Mouse (Mus musculus): Measurements from ENCODE around the gene Arl15. TPM values are rescaled to one million over a fixed set of nuclear protein-coding genes. Genes with fewer than 3 reads are reported as not detected.

Gene Arl15
- total RNA-seq, 1 experiment from 2014 or later: 16.2 TPM

DNA sequence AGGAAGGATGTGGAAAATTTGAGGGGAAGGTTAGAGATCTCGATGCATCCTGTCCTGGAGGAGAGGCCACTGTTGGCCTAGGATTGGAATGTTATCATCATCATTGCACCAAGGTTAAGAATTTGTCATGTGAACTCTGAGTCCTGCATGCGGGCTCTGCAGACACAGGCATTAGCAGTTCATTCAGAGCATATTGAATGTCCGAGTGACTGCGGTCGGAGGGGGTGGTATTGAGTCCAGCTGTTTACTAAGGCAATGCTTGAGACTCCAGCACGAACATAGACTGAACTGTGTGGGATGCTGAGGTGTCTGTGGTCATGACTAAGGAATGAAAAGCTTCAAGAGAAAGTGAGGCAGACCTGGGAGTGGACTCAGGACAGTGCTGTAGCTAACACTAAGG is 38.6 kb downstream of the Arl15 start:
- ATAC-seq (replicated peaks in 1 of 2; ENCODE audit: insufficient read depth in 1 of 2, low FRiP score in 2 of 2, low TSS enrichment in 1 of 2, low read depth in 1 of 2, poor library complexity in 2 of 2, severe bottlenecking in 2 of 2): no peak

DNA sequence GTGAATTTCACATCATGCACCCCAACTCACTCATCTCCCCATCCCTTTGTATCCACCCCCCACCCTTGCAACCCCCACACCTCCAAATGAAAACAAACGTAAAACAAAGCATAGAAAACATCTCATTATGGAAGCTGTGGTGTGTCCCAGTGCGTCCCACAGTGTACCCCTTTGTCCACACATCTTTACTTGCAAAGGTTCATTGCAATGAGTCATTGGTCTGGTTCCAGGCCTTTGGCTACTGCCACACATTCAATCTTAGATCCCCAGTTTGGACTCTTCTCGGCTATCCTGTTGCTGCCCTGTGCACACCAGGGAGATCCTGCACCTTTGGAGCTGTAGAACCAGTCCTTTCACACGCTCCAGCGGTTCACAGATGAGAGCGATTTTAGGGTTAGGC is 41.6 kb downstream of the Arl15 start:
- ATAC-seq (replicated peaks in 1 of 2; ENCODE audit: insufficient read depth in 1 of 2, low FRiP score in 2 of 2, low TSS enrichment in 1 of 2, low read depth in 1 of 2, poor library complexity in 2 of 2, severe bottlenecking in 2 of 2): no peak

DNA sequence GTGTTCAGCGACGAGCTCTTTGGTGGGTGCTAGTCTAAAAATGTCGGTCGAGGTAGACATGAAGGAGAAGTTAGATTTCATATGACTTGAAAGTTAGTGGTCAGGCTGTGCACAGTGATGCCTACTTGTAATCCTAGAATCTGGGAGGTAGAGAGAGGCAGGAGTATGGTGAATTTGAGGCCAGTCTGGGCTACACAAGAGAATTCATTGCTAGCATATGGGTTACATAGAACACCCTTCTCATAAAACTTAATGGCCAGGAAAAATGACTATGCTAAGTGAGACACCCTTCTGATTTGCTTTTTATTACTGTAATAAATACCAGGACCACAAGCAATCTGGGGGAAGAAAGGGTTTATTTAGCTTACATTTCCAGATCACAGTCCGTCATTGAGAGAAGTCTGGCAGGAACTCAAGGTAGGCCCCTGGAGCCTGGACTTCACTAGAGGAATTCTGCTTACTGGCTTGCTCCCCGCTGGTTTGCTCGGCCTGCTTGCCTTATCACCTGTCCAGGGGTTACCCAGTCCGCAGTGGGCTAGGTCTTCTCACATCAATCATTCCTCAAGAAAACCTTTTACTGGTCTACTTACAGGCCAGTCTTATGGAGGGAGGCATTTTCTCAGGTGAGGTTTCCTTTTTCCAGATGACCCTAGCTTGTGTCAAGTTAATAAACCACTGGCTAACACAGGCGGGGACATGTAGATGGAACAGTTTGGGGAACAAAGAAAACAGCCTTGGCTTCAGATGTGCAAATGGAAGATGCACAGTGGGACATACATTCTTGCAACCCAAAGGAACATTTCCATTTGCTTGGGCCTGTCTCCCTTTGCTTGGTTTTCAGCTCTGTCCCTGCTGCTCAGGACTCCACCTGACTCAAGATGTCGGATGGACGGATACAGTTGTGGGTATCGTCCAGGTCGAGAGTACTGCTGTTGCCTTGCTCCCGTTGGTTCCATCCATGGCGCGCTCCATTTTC is 44.6 kb downstream of the Arl15 start:
- no peak for ATAC-seq (replicated peaks in 1 of 2; ENCODE audit: insufficient read depth in 1 of 2, low FRiP score in 2 of 2, low TSS enrichment in 1 of 2, low read depth in 1 of 2, poor library complexity in 2 of 2, severe bottlenecking in 2 of 2)

DNA sequence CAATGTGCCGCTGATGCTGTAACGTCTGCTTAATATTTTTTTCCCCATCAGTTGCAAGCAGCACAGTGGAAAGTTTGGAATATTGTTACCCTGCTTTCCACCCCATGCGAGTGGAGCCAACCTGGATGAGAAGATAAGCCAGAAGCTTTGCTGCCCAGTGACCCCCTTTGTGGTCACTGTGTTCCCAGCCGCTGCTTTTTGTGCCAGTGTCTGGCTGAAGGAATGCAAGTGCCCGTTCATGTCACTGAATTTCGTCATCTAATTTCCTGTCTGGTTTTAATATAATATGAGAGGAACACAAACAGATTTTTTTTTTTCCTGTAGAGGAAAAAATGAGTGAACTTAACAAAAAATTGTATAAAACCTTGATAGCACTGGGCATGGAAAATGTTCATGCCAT is 46.1 kb downstream of the Arl15 start:
- peak; percentile 27 to 32; a peak in 2 of 4 replicates for ATAC-seq (replicated peaks in 1 of 2; ENCODE audit: insufficient read depth in 1 of 2, low FRiP score in 2 of 2, low TSS enrichment in 1 of 2, low read depth in 1 of 2, poor library complexity in 2 of 2, severe bottlenecking in 2 of 2)

DNA sequence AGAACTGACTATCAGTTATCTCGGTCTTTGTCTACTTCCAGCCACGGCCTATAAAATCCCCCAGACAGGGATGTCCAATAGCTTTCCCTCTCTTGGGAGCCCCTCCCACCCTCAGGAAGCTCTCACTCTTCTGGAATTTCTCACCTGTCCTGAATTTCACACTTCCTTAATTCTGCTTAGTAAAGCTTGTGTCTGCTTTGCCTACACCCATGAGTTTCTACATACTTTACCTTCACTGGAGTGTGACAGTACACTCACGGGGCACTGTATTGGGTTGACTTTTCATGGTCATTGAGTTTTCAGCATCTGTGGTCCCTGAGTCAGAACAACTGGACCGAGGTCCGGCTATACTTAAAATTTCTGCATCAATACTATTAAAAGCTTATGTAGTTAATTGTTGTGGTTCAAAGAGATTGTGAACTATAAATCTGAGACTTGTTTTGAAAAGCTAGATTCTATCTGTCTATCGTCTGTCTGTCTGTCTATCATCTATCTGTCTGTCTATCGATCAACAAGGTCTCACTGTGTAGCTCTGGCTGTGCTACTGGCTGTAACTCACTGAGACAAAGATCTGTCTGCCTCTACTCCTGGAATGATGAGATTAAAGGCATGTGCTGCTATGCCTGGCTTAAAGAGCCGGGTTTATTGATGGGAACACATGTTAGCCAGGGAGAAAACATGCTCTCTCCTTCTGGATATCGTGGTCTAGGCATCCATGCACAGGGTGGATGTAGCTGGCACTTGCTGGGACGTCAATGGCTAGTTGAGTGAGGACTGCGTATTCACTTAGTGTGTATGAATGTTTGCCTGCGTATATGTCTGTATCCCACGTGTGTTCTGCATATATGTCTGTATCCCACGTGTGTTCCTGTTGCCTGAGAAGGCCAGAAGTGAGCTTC is 48.4 kb downstream of the Arl15 start:
- no peak; a peak in 1 of 4 replicates for ATAC-seq (replicated peaks in 1 of 2; ENCODE audit: insufficient read depth in 1 of 2, low FRiP score in 2 of 2, low TSS enrichment in 1 of 2, low read depth in 1 of 2, poor library complexity in 2 of 2, severe bottlenecking in 2 of 2)

DNA sequence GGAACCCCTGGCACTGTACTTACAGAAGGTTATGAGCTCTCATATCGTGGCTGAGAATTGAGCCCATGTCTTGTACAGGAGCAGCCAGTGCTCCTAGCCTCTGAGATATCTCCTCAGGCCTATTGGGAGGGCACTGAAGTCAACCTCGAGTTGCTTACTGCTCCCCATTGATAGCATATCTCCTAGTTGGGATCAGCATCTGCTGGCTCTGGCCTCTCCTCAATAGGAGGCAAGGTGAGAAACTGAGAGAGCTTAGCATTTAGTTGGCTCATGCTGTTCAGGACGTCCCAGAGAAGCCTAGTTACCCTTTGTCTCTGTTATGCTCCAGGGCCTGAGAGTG is 49.0 kb downstream of the Arl15 start:
- ATAC-seq (replicated peaks in 1 of 2; ENCODE audit: insufficient read depth in 1 of 2, low FRiP score in 2 of 2, low TSS enrichment in 1 of 2, low read depth in 1 of 2, poor library complexity in 2 of 2, severe bottlenecking in 2 of 2): peak in 1 of 2 experiments; percentile 16; a peak in 1 of 4 replicates

DNA sequence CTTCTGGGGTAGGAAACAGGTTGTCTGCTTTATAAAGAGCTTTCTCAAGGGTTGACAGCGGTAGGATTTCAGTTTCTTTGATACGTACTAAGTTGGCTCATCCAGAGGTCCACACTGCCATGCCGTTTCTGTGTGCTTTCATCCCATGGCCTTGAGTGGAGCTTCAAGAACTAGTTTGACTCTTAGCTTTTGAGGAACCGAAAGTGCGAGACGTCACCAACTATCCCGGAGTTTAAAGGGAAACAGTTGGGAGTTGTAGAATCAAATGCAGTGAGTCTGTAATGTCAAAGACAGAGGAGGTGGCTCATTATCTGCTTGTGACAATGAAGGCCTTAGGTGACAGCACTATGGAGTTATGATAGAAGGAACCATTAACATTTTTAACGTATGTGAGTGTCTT is 49.6 kb downstream of the Arl15 start:
- no peak for ATAC-seq (replicated peaks in 1 of 2; ENCODE audit: insufficient read depth in 1 of 2, low FRiP score in 2 of 2, low TSS enrichment in 1 of 2, low read depth in 1 of 2, poor library complexity in 2 of 2, severe bottlenecking in 2 of 2)

DNA sequence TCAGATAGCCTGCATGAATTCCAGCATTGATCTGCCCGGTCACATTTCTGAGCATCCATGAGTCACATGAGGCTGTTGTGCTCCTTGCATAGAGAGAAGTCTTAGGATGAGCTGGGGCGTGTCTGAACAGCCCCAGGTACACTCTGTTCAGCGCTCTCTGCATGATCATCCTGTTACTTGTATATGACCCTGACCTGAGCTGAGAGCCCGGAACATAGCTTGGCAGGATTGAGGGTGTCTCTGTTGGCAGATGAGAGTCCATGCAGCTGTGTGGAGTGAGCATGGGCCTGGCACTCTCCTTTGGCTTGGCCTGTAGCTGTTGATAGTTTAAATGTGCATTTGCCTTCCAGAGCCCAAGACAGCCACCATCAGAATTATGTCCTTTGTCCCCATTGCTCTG is 50.4 kb downstream of the Arl15 start:
- no peak for ATAC-seq (replicated peaks in 1 of 2; ENCODE audit: insufficient read depth in 1 of 2, low FRiP score in 2 of 2, low TSS enrichment in 1 of 2, low read depth in 1 of 2, poor library complexity in 2 of 2, severe bottlenecking in 2 of 2)

DNA sequence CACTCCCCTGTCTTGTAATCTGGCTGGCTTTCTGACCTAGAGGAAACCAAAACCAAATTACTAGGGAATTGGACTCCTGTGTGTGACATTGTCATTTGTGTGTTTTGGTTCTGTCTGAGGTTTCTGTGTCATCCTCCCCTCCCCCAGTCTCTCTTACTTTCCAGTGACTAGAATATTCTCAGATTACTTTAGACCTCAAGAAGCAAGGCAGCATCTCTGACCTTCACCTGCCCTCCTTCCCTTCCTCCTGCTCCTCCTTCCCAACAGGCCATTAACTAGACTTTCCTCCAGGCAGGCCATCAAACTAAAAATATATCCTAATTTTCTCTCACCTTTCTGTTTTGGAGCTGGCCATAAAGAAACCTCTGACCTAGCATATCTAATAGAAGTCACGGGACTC is 50.9 kb downstream of the Arl15 start:
- ATAC-seq (replicated peaks in 1 of 2; ENCODE audit: insufficient read depth in 1 of 2, low FRiP score in 2 of 2, low TSS enrichment in 1 of 2, low read depth in 1 of 2, poor library complexity in 2 of 2, severe bottlenecking in 2 of 2): no peak

DNA sequence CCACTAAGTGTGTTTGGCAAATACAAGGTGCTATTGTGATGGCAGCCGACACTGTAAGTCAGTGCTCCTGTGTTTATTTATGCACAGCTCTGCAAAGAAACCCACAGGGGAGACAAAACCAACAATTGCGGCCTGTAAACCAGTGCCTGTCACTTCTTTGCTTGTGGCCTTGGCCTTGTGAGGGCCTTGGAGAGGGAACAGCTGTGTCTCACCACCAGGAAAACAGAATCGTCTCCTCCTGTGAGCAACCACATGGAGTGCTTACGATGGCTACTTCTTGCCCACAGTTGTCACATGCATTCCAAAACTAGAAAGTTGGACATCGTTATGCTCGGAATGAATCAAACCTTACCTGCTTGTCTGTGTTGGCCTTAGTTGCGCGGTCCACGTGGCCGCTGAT is 52.1 kb downstream of the Arl15 start:
- no peak for ATAC-seq (replicated peaks in 1 of 2; ENCODE audit: insufficient read depth in 1 of 2, low FRiP score in 2 of 2, low TSS enrichment in 1 of 2, low read depth in 1 of 2, poor library complexity in 2 of 2, severe bottlenecking in 2 of 2)

DNA sequence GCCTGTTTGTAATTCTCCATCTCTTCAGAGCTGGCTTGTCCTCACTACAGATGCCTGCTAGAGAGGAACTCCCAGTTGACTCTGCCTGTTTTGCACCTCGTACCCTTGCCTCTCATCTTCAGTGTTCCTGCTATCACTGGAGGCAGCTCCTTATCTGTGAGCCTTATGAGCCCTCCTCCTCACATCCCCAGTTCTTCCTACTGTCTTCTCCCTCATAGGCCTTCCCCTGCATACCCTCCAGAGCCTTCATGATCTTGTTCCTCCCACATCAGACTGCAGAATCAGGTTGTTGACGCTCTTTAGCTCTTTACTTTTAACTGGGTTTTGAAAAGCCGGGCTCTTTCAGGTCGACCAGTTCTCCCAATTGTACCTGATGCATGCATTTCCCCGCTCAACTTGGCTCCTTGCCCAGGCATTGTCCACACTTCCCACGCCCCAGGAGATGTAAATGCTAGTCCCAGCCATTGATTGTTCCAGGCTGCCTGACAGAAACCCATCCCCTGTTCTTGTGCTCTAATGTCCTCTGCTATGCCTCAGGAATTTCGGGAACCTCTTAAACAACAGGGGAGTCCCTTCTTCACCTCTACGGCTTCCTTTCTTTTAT is 56.2 kb downstream of the Arl15 start:
- no peak for ATAC-seq (replicated peaks in 1 of 2; ENCODE audit: insufficient read depth in 1 of 2, low FRiP score in 2 of 2, low TSS enrichment in 1 of 2, low read depth in 1 of 2, poor library complexity in 2 of 2, severe bottlenecking in 2 of 2)

DNA sequence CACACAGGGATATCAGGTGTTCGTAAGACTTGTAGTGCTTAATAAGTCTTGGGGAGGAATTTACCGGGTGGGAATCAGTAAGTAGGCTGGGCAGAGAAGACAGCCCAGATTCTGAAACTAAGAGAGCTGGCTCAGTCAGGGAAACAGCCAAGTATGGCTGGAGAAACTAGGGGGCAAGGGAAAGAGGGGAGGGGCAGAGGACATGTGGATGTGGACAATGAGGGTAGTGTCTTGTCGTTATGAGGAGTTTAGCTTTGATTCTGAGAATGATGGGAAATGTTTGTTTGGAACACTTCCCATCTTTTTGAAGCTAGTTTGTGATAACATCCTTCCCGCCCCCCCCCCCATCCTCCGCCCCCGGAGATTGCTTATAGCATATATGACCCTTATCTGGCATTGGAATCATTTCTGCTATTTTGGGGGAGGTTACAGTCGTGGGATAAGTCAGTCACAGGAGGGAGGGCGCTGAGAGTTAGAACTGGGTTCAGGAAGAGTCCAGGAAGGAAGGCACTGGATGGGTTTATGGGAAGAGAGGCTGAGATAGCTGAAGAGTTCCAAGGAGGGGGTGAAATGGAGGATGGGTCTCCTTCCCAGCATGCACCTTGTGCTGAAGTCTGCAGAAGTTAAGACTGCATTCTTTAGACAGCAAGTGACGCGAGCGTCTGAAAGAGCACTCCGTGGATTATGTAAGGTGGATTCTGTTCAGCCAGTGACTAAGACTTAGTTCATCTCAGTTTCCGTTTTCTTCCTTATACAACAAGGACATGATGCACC is 57.5 kb downstream of the Arl15 start:
- no peak for ATAC-seq (replicated peaks in 1 of 2; ENCODE audit: insufficient read depth in 1 of 2, low FRiP score in 2 of 2, low TSS enrichment in 1 of 2, low read depth in 1 of 2, poor library complexity in 2 of 2, severe bottlenecking in 2 of 2)

DNA sequence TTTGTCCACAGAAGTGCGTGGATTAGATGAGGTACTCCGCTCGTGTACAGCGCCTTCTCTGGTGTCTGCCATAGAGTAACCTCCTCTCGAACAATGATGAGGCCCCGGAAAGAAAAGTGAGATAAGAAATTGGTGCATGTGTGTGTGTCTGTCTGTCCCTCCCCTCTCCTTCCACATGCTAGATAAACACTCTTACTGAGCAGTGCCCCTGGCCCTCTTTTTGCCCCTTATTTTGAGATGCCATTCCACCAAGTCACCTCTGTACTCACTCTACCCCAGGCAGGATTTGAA is 58.0 kb downstream of the Arl15 start:
- no peak for ATAC-seq (replicated peaks in 1 of 2; ENCODE audit: insufficient read depth in 1 of 2, low FRiP score in 2 of 2, low TSS enrichment in 1 of 2, low read depth in 1 of 2, poor library complexity in 2 of 2, severe bottlenecking in 2 of 2)

DNA sequence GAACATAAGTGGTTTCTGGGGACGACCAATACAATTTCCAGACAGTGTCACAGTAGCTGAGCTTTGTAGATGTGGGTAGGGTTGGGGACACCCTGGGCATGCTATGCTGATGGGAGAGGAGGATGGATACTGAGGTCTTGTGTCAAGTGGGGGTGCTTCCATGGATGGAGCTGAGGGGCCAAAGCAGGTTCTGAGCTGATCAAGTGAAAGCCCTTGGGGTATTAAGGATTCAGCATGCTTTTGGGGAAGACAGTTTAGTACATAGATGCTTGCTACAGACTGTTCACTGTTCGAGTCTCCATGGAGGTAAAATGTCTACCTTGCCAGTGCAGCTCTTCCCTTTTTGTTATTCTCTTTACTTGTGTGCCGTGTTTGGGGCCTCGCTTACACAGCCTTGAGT is 59.8 kb downstream of the Arl15 start:
- no peak for ATAC-seq (replicated peaks in 1 of 2; ENCODE audit: insufficient read depth in 1 of 2, low FRiP score in 2 of 2, low TSS enrichment in 1 of 2, low read depth in 1 of 2, poor library complexity in 2 of 2, severe bottlenecking in 2 of 2)

DNA sequence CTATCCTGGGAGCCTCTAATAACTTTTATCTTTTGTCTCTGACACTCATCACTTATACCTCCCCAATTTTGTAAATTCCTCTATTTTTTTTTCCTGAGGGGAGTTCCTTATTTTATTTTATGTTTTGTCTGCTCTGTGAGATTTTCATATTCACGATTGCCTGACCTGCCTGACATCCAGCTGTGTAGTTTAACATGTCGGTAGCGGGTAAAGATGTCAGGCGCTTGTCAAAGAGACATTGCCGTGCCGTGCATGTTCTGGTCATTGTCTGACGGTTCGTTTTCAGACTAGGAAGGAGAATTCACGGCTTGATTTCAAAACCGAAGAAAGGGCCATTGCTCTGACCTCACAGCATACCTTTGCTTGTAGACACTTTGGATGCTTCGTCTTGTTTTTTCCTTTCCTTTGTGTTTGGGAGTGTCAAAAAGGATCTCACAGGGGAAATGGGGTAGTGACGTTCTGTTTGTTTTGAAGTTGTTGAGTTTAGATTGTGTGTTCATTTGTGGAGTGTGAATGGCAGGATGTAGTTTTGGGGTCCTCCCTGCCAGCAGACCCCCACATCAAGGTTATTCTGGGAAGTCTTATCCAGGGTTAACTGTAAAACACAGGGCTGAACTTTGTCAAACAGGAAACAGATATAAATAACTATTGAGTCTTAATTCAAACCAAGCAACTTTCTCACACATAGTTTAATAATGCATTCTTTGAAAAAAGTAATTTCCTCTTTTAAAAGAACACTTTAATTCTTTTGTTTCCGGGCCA is 60.4 kb downstream of the Arl15 start:
- ATAC-seq (replicated peaks in 1 of 2; ENCODE audit: insufficient read depth in 1 of 2, low FRiP score in 2 of 2, low TSS enrichment in 1 of 2, low read depth in 1 of 2, poor library complexity in 2 of 2, severe bottlenecking in 2 of 2): no peak

DNA sequence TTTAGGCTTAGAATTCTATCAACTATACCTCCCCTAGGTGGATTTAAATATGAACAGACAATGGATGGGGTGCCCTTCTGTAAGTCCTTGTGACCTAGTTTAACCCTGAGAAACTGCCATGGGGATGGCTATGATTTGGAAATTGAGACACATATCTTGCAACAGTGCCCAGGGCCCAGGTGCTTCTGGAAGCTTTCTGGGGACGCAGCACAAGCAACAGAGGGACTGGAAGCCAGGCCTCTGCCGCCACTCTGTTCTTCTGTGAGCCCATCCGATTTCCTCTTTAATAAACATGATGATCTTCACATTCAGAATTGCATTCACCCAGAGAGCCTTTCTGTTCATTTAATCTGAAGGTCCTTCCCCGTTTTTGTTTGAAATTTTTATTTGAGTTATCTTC is 62.6 kb downstream of the Arl15 start:
- no peak for ATAC-seq (replicated peaks in 1 of 2; ENCODE audit: insufficient read depth in 1 of 2, low FRiP score in 2 of 2, low TSS enrichment in 1 of 2, low read depth in 1 of 2, poor library complexity in 2 of 2, severe bottlenecking in 2 of 2)

Measured in hematopoietic stem cell, adult 5-6 weeks (primary cell).